Mouse (Mus musculus) bone marrow, adult 2 months (tissue): Measurements from ENCODE around the gene Hoxd11. TPM values are rescaled to one million over a fixed set of nuclear protein-coding genes. Genes with fewer than 3 reads are reported as not detected.

ENCODE experiments used
- H3K27ac ChIP-seq: fragments of 200-500 bp; 2 replicates; pipeline ENCODE4 v1.5.1; 2012; ENCODE audit warnings: low read depth, mild to moderate bottlenecking, control low read depth, inconsistent platforms, low read length; ENCODE audit not compliant: control insufficient read depth, poor library complexity, insufficient read depth
- H3K4me1 ChIP-seq: fragments of 200-500 bp; 2 replicates; pipeline ENCODE4 v1.6.1; 2011; ENCODE audit warnings: low read length; ENCODE audit not compliant: control insufficient read depth, insufficient read depth
- H3K4me3 ChIP-seq: fragments of 200-500 bp; replicated peaks from 2 replicates; pipeline ENCODE3; 2011; ENCODE audit warnings: mild to moderate bottlenecking, low read depth, low read length, control low read depth; ENCODE audit not compliant: control insufficient read depth
- CTCF ChIP-seq: fragments of 200-500 bp; IDR thresholded peaks from 2 replicates; pipeline ENCODE4 v1.5.1; 2011; ENCODE audit warnings: low read length, control low read depth; ENCODE audit not compliant: control insufficient read depth, insufficient read depth
- POLR2A ChIP-seq: fragments of 200-500 bp; IDR thresholded peaks from 2 replicates; pipeline ENCODE4 v1.6.1; 2011; ENCODE audit warnings: low read depth, mild to moderate bottlenecking, control low read depth, low read length, borderline replicate concordance; ENCODE audit not compliant: control insufficient read depth
- WGBS: fragments of 180-500 bp; shearing (Covaris S2); methylation state at CpG from one replicate; pipeline ENCODE4 v1.1.7; 2018; 5-methylcytosine and 5-hydroxymethylcytosine counted together
- polyA plus RNA-seq: library from polyadenylated mRNA; stranded (reverse); fragments of >200 nt; gene quantifications from 2 replicates; pipeline ENCODE4 v1.2.4, GENCODE M21; 2011; ENCODE audit warnings: low replicate concordance; ENCODE audit not compliant: missing spikeins, insufficient read depth, insufficient read length

The Hoxd11 gene
- polyA plus RNA-seq, 1 experiment: 0.60 TPM

GRCm38 (mm10) chr2:74655420-74655781 is 24.0 kb upstream of the Hoxd11 start:
- H3K4me1 ChIP-seq: no peaks in the 10 kb centered on the region; the same call in 1 of the 2 replicates
- TF ChIP-seq POLR2A (no peak), CTCF (peak; percentile 40; the same call in 1 of the 2 replicates)
- WGBS: 7% methylated on average over 38 of the region's 47 CpGs
- H3K27ac ChIP-seq: no peak overlapping the region; the same call in 1 of the 2 replicates
- no peak overlapping the region for H3K4me3 ChIP-seq

DNA sequence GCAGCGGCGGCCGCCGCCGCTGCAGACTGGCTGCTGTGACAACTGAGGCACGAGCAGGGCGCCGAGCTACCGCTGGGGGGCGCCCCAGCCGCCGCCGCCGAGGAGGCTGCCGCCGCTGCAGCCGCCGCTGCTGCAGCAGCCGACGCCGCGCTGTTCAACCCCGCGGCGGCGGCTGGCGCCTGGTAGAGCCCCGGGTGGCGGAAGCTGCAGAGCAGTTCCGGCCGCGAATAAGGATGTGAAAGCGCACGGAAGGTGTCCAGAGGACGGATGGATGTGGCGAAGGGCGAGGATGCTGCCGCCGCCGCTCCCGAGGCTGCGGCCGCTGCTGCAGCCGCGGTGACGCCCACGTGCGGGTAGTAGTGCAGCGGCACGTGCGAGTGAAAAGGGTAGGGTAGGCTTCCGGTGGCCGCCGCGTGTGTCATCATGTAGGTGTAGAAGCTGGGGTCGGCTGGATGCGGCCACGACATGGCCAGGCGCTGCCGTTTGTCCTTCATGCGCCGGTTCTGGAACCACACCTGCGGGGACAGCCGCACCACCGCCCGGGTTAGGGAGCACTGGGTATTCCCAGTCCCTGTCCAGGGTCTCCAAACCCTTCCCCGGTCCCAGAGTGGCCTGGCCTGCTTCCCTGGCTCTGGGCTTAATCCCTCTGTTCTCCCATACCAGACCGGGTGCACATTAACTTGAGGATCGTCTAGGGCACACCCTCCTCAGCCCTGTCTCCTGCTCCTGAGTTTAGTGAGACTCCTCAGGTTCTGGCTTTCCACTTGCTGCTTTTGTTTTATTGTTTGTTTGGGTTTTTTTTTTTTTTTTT is 23.3 kb upstream of the Hoxd11 start:
- TF ChIP-seq CTCF (no peak), POLR2A (no peak)
- peak overlapping the region; percentile 24 for H3K4me3 ChIP-seq

GRCm38 (mm10) chr2:74656632-74657021 is 22.7 kb upstream of the Hoxd11 start:
- Histone ChIP-seq H3K4me3 (no peak overlapping the region), H3K4me1 (no peaks in the 10 kb centered on the region; the same call in 1 of the 2 replicates), H3K27ac (no peak overlapping the region)
- TF ChIP-seq POLR2A: no peak
- TF ChIP-seq CTCF: no peak
- 10% methylated on average over 4 of the region's 4 CpGs for WGBS

More for the DNA sequence above, 23.3 kb upstream of the Hoxd11 start:
- 3% methylated on average over 67 of the region's 69 CpGs for whole genome bisulfite sequencing
- H3K4me1 ChIP-seq: no peaks in the 10 kb centered on the region; the same call in 1 of the 2 replicates
- no peak overlapping the region; the same call in 1 of the 2 replicates for H3K27ac ChIP-seq

DNA sequence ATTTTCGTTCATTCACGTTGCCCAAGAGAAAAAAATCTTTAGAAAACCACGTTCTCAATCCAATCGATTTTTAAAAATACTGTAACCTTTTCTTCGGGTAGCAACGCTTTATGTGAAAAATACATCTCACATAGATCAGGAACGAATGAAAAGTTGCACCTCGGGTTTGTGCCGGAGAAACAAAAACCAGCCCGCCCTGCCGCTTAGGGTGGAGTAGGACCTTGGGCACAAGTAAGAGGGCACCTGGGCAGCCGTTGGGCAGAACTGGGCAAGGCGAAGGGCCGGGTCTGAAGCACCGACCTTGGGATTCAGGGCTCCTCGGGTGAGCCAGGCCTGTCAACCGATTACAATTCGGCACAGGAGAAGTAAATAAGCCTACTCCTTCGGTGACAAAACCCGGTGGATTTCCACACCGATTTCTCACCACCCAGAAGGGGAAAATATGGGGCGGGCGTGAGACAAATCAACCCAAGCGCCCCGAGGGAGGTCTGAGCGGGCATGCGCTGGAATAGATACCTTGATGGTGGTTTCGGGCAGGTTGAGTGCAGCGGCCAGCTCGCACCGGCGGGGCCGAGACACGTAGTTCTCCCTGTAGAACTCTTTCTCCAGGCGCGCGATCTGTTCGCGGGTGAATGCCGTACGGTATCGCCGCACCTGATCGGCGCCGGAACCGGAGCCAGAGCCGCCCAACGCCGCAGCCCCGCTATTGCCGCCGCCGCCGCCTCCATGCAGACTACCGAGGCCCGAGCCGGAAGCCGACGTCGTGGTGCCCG is 21.9 kb upstream of the Hoxd11 start:
- no peak overlapping the region for H3K4me3 ChIP-seq
- no peak overlapping the region for H3K27ac ChIP-seq
- no peaks in the 10 kb centered on the region; the same call in 1 of the 2 replicates for H3K4me1 ChIP-seq
- TF ChIP-seq POLR2A: no peak
- 4% methylated on average over 62 of the region's 62 CpGs for WGBS

DNA sequence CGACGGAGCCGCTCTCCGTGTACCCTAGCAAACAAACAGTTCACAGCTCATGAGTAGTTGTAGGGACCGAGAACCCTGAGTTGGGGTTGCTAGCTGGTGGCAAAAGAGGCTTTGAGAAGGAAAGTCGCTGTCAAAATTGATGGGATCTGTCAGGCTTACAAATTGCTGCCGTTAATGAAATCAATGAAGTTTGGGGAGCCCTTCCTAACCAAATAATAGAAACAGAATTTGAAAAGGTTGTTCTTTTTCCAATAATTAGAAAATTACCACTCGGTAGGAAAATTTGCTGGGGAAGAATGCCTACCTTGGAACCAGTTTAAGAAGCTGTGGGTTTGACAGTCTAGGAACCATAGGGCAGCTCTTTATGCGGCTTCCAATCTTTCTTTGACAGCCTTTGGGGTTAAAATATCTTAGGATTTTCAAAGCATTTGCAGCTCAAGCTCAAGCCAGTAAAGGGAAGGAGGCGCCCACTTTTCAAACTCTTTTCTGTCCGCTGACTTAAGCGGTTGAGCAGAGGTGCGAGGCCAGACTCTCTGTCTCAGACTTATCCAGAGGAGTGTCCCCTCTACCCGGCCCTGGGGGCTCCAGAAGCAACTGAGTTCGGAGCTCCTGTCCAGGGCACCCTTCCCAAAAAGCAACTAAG is 21.2 kb upstream of the Hoxd11 start:
- WGBS: 6% methylated on average over 15 of the region's 15 CpGs
- Histone ChIP-seq H3K4me3 (no peak overlapping the region), H3K27ac (no peak overlapping the region), H3K4me1 (no peaks in the 10 kb centered on the region; the same call in 1 of the 2 replicates)
- TF ChIP-seq CTCF (no peak), POLR2A (no peak)

DNA sequence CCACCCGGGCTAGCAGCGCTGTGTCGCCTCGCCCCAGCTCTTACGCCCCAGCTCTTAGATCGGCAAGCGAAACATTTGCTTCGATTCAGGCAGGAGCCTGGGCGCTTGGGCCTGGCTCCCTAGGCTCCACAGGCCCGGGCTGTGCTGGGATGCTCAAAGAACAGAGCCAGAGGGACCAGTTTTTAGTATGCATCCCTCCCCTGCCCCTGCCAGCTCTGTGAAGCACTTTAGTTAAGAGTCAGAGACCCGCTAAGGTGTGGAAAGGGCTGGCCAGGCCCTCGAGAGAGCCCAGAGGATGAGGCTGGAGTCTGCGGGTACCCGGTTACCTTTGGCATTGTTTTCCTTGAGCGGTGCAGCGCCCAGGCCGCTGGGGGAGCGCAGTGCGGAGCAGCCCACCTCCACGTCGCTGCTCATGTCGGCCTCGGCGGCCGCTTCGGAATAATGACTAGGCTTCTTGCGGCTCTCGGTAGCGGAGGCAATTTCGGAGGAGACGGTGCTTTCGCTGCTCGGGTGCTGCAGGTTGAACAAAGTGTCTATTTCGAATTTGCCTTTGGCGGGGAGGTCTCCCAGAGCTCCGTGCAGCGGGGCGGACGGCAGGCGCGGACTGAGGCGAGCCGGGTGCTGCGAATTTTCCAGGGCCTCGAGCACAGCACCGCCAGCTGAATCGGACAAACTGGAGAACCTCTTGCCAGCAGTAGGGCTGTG is 20.5 kb upstream of the Hoxd11 start:
- no peaks in the 10 kb centered on the region; the same call in 1 of the 2 replicates for H3K4me1 ChIP-seq
- no peak overlapping the region for H3K27ac ChIP-seq
- H3K4me3 ChIP-seq: no peak overlapping the region
- 4% methylated on average over 47 of the region's 47 CpGs for WGBS
- TF ChIP-seq CTCF (no peak), POLR2A (no peak)

GRCm38 (mm10) chr2:74659507-74660005 is 19.8 kb upstream of the Hoxd11 start, which contains the start of gene Evx2:
Gene Evx2, minus strand, starts transcription at chr2:74659557.
- WGBS: 10% methylated on average over 28 of the region's 28 CpGs
- TF ChIP-seq CTCF (no peak), POLR2A (no peak)
- Histone ChIP-seq H3K4me1 (no peaks in the 10 kb centered on the region; the same call in 1 of the 2 replicates), H3K27ac (no peak within 1 kb of the TSS), H3K4me3 (no peak within 1 kb of the TSS)
